Mouse (Mus musculus) monocyte, adult 5-6 weeks (primary cell): ENCODE results near the gene Sos2. TPM values are rescaled to one million over a fixed set of nuclear protein-coding genes. Genes with fewer than 3 reads are reported as not detected.
A peak's percentile ranks its signal among the peaks of the same experiment; 100 is the strongest.

Source experiments
- ATAC-seq: fragments of 153-309, 156-312 bp; replicated peaks from 2 replicates; pipeline ENCODE4 v1.8.0; 2017; ENCODE audit warnings: mild to moderate bottlenecking; ENCODE audit not compliant: low TSS enrichment, insufficient number of reproducible peaks, severe bottlenecking, poor library complexity, low FRiP score
- total RNA-seq: library from RNA; stranded (forward); fragments of 200-1000, 200-491, 200-594 nt; gene quantifications from 3 replicates; pipeline ENCODE4 v1.2.3, GENCODE M21; 2017

Gene Sos2
- 43.3 to 91.0 TPM (median 60.5 TPM) in 3 replicates for total RNA-seq

DNA sequence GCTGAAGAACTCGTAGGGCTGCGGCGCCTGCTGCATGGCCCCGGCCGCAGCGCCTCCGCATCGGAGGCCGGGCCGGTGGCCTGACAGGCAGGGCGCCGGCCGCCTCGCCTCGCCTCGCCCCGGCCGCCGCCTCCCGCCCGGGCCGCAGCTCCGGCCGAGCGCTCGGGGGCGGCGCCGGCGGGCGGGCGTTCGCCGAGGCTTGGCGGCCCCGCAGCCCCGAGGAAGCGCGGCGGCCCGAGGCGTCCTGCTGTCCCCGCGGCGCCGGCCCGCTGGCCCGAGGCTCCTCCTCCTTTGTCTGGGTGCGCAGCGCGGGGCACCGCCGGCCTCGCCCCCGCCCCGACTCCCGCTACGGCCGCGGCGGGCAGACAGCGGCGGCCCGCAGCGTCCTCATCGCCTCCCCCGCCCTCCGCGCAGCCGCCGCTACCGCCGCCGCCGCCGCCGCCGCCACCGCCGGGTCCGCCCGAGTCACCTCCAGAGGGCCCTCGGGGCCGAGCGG lies at the start of gene Sos2:
TSS of gene Sos2 (minus strand) at position 287 of the 496 bp plus-strand sequence.
- ATAC-seq, result no peak

GRCm38 (mm10) chr12:69730306-69730705 lies 48.7 kb upstream of the Sos2 start:
- ATAC-seq, result no peak

- no peak for ATAC-seq
Measured at GRCm38 (mm10) chr12:69729246-69729645, 47.6 kb upstream of the Sos2 start.

- ATAC-seq, result peak; percentile 99
Measured at GRCm38 (mm10) chr12:69724711-69725460, 43.2 kb upstream of the Sos2 start, which contains the start of the genes L2hgdh and Atp5s. TSS of gene L2hgdh (minus strand) at chr12:69724873. TSS of gene Atp5s (plus strand) at chr12:69724950.

GRCm38 (mm10) chr12:69724018-69724710 lies 42.5 kb upstream of the Sos2 start:
- no peak for ATAC-seq

DNA sequence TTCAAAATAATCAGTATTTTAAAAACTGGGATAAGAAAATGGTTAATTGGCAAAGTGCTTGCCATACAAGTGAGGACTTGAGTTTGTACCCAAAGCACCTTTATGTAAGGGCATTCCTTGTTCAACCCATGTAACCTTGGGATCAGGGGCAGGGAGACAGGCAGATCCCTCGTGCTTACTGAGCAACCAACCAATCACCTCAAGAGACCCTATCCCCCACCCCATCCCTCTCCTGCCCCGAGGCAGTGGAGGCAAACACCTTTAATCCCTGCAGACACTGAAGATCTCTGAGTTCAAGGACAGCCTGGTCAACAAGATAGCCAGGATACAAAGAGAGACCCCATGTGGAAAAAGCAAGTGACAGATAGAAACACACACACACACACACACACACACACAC lies 41.7 kb upstream of the Sos2 start:
- ATAC-seq, result no peak

GRCm38 (mm10) chr12:69722857-69723256 lies 41.2 kb upstream of the Sos2 start:
- no peak for ATAC-seq

GRCm38 (mm10) chr12:69713628-69714027 lies 32.0 kb upstream of the Sos2 start:
- ATAC-seq, result no peak

- no peak for ATAC-seq
Measured at GRCm38 (mm10) chr12:69704799-69705458, 23.3 kb upstream of the Sos2 start.

DNA sequence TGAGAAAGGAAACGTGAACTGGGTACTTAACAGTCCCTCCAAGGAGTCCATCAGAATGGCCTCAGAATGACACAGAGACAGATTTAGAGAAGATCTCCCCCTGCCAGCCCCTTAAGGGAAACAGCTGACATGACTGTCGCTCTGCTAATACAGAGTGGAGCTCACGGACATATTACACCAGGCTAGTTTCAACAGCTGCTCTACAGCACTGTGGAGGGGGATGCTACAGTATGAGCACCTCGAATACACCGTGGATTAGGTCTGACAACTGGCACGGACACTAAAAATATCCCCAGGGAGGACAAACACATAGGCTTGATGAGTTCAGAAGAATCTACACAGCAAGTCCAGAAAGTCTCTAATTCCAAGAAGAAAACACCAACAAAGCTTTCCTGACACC lies 16.7 kb upstream of the Sos2 start:
- no peak for ATAC-seq

DNA sequence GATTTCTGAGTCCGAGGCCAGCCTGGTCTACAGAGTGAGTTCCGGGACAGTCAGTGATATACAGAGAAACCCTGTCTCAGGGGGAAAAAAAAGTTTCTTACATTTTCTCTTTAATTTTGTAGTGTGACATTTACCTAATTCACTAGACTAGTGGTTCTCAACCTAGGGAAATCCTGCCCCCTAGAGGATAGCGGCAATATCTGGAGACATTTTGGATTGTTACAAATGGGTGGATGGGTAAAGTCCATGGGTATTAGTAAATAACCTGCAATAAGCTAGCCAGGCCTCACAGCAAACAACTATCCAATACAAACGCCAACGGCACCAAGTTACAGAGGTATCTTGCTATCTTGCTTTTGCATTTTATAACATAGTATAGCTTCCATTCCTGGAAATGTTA lies 15.1 kb upstream of the Sos2 start:
- ATAC-seq, result peak; percentile 62; the same call in 1 of the 2 replicates

GRCm38 (mm10) chr12:69693471-69693870 lies 11.8 kb upstream of the Sos2 start:
- no peak for ATAC-seq

DNA sequence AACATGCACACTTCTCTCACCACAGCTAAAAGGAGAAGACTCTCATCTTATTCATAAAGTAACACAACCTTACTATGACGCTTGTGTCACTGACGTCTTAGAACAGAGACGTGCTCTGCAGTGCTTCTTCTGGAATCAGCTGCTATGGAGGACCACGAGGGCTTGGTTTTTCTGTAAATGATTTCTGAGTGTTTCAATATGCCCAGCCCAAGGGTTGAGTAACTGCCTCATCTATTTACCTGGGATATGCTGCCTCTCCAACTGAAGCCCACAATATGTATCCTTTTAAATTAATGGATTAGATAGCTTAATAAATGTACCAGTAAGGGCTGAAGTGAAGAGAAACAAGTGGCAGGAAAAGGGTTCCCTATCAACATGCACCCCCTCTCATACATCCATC lies 9.1 kb upstream of the Sos2 start:
- no peak for ATAC-seq

- no peak for ATAC-seq
Measured at GRCm38 (mm10) chr12:69689094-69689493, 7.4 kb upstream of the Sos2 start.

DNA sequence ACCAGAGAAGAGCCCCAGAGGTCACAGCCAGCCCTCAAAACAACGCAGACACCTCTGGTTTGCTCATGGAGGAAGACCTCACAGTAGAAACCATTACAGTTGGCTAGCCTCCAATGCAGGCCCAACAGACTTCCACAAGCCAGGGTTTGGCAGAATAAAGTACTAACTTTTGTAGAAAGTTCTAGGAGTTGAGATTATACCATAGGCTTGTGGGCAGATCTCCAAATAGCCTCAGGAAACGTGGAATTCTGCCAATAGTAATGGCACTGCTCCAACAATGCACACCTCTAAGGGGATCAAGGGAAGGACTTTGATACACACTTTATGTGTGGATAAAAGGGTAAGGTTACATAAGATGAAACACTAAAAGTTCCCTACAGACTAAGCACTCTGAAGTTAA lies 6.7 kb upstream of the Sos2 start:
- ATAC-seq, result no peak

- ATAC-seq, result peak; percentile 87
Measured at GRCm38 (mm10) chr12:69683537-69683936, 1.9 kb upstream of the Sos2 start.

DNA sequence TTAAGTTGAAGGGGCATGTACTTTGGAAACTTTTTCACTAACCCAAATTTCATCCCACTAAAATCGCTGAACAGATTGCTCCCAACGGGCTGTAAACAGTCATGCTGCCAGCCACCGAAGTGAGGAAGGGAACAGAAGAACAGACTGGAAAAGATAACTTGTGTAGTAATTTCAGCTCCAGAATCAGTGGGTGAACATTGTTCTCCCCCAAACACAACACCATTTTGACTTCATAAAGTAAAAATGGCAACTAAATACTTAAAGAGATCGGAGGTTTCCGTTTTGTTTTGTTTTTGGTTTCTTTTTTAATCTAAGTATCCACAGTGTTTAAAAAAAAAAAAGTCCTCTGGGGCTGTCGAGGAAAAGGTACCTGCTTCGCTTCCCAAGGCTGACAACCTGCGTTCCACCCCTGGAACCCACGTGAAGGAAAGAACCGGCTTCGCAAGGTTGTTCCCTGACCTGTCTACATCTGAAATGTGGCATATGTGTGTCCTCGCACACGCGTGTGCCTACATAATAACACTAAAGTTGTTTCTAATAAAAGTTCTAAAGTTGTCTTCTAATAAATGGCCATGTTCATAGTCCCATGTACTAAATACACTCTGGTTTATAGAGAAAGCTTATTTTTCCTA lies 1.3 kb upstream of the Sos2 start:
- no peak for ATAC-seq

- ATAC-seq, result peak; percentile 20; the same call in 1 of the 2 replicates
Measured at GRCm38 (mm10) chr12:69682065-69682787, 574 bp upstream of the Sos2 start.
